Mouse (Mus musculus) myocyte (in vitro differentiated cells): ENCODE measurements around the gene Letm1.

Experiments
- CEBPB ChIP-seq: IDR thresholded peaks from 2 replicates; pipeline ENCODE4 v1.6.1; 2011; ENCODE audit warnings: mild to moderate bottlenecking, moderate library complexity; ENCODE audit not compliant: poor library complexity, insufficient read depth, severe bottlenecking
- E2F4 ChIP-seq: IDR thresholded peaks from one replicate; pipeline ENCODE4 v1.6.1; 2011; ENCODE audit warnings: mild to moderate bottlenecking, control low read depth, moderate library complexity; ENCODE audit not compliant: insufficient read depth
- MAX ChIP-seq: IDR thresholded peaks from one replicate; pipeline ENCODE4 v1.6.1; 2011; ENCODE audit warnings: low read depth, mild to moderate bottlenecking, control low read depth
- MYOD1 ChIP-seq, 3 experiments: IDR thresholded peaks; one replicate each; pipeline ENCODE4 v1.6.1; 2011; ENCODE audit warnings: control low read depth in 2 of 3, low read depth in 2 of 3, mild to moderate bottlenecking in 2 of 3, moderate library complexity in 1 of 3; ENCODE audit not compliant: insufficient read length in 2 of 3, control insufficient read depth in 1 of 3
- MYOG ChIP-seq, 3 experiments: IDR thresholded peaks; one replicate each; pipeline ENCODE4 v1.6.1; 2011; ENCODE audit warnings: control low read depth in 2 of 3, low read depth in 2 of 3, mild to moderate bottlenecking in 2 of 3; ENCODE audit not compliant: insufficient read length in 2 of 3, control insufficient read depth in 1 of 3, insufficient read depth in 1 of 3
- POLR2A ChIP-seq: IDR thresholded peaks from one replicate; pipeline ENCODE4 v1.6.1; 2011; ENCODE audit warnings: low read depth, mild to moderate bottlenecking, control low read depth, moderate library complexity; ENCODE audit not compliant: insufficient read length
- POLR2AphosphoS2 ChIP-seq: IDR thresholded peaks from one replicate; pipeline ENCODE4 v1.6.1; 2011; ENCODE audit warnings: low read depth, control low read depth; ENCODE audit not compliant: insufficient read length
- REST ChIP-seq: IDR thresholded peaks from one replicate; pipeline ENCODE4 v1.6.1; 2011; ENCODE audit warnings: mild to moderate bottlenecking, control low read depth, moderate library complexity; ENCODE audit not compliant: insufficient read depth, insufficient read length
- SRF ChIP-seq: IDR thresholded peaks from one replicate; pipeline ENCODE4 v1.6.1; 2011; ENCODE audit warnings: low read depth; ENCODE audit not compliant: control insufficient read depth, insufficient read length
- TCF12 ChIP-seq: IDR thresholded peaks from one replicate; pipeline ENCODE4 v1.6.1; 2011; ENCODE audit warnings: mild to moderate bottlenecking, control low read depth; ENCODE audit not compliant: poor library complexity, insufficient read depth, severe bottlenecking
- TCF3 ChIP-seq: IDR thresholded peaks from one replicate; pipeline ENCODE4 v1.6.1; 2011; ENCODE audit warnings: low read depth, control low read depth; ENCODE audit not compliant: insufficient read length
- USF1 ChIP-seq: IDR thresholded peaks from one replicate; pipeline ENCODE4 v1.6.1; 2011; ENCODE audit warnings: low read depth, mild to moderate bottlenecking, control low read depth, moderate library complexity

DNA sequence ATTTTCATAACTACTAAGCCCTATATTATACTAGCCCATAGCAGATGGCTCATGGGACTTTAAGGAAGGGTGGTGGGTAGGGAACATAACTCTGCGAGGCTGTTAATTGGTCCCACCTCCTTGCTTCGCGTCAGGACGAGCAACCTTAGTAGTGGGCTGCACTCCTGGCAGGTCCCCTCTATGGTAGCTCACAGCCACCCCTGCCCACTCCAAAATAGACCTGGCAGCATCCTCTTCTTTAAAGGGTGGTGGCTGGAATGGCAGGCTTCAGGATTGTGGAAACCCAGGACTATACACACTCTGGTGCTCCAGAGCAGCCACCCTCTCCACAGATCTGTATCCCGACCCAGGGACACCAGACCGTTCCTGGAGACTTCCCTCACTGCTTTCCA lies 378 bp upstream of the Letm1 start:
- TF ChIP-seq MAX (no peak), REST (no peak), POLR2AphosphoS2 (no peak), POLR2A (no peak), MYOD1 (IDR thresholded peaks at IDR 0.05; ENCODE audit: control insufficient read depth in 1 of 3, insufficient read length in 2 of 3, low read depth in 2 of 3) (no peak), TCF3 (no peak), E2F4 (no peak), USF1 (no peak), MYOG (IDR thresholded peaks at IDR 0.05; ENCODE audit: control insufficient read depth in 1 of 3, insufficient read depth in 1 of 3, insufficient read length in 2 of 3, low read depth in 2 of 3) (no peak), TCF12 (no peak), SRF (no peak), CEBPB (no peak)
